Mouse (Mus musculus) lung, postnatal 0 days (tissue): ENCODE measurements around the gene Lasp1. TPM values are rescaled to one million over a fixed set of nuclear protein-coding genes. Genes with fewer than 3 reads are reported as not detected.

Source experiments
- ATAC-seq: fragments of 200-750 bp; cut with Nextera tagmentation; 2 replicates; pipeline ENCODE4 v1.8.0; 2017; ENCODE audit warnings: moderate library complexity
- DNase-seq: peaks from one replicate; pipeline ENCODE4 v3.0.0-alpha.2; 2016; ENCODE audit warnings: low spot score
- H3K27ac ChIP-seq: fragments of 300-500 bp; sonication (generic); 2 replicates; pipeline ENCODE4 v1.5.1; 2014; ENCODE audit warnings: antibody characterized with exemption, mild to moderate bottlenecking, low read length, mixed read lengths
- H3K27me3 ChIP-seq: fragments of 300-500 bp; sonication (generic); replicated peaks from 2 replicates; pipeline ENCODE4 v1.6.1; 2014; ENCODE audit warnings: low read length, mixed read lengths; ENCODE audit not compliant: insufficient read depth
- H3K36me3 ChIP-seq: fragments of 300-500 bp; sonication (generic); 2 replicates; pipeline ENCODE4 v1.6.1; 2014; ENCODE audit warnings: low read length, mixed read lengths; ENCODE audit not compliant: insufficient read depth
- H3K4me1 ChIP-seq: fragments of 300-500 bp; sonication (generic); 2 replicates; pipeline ENCODE4 v1.6.1; 2014; ENCODE audit warnings: antibody characterized with exemption, low read depth, low read length, mixed read lengths; ENCODE audit not compliant: insufficient read depth
- H3K4me2 ChIP-seq: fragments of 300-500 bp; sonication (generic); replicated peaks from 2 replicates; pipeline ENCODE4 v1.6.1; 2014; ENCODE audit warnings: low read depth, mild to moderate bottlenecking, low read length, moderate library complexity, mixed read lengths
- H3K4me3 ChIP-seq: fragments of 300-500 bp; sonication (generic); 2 replicates; pipeline ENCODE4 v1.5.1; 2014; ENCODE audit warnings: low read depth, low read length
- H3K9ac ChIP-seq: fragments of 300-500 bp; sonication (generic); replicated peaks from 2 replicates; pipeline ENCODE4 v1.6.1; 2014; ENCODE audit warnings: low read depth, mild to moderate bottlenecking
- H3K9me3 ChIP-seq: fragments of 300-500 bp; sonication (generic); 2 replicates; pipeline ENCODE4 v1.6.1; 2016; ENCODE audit warnings: low read length, mixed read lengths
- CTCF ChIP-seq: IDR thresholded peaks from 2 replicates; pipeline ENCODE4 v1.5.1; 2016; ENCODE audit warnings: antibody characterized with exemption, mild to moderate bottlenecking
- EP300 ChIP-seq: IDR thresholded peaks from 2 replicates; pipeline ENCODE4 v1.6.1; 2016; ENCODE audit warnings: antibody characterized with exemption, mild to moderate bottlenecking, control low read depth
- WGBS: fragments of 180-500 bp; shearing (Covaris S2); extraction: QIAGEN DNeasy Blood & Tissue Kit; methylation state at CpG from one replicate; pipeline ENCODE4 v1.1.7; 2014; 5-methylcytosine and 5-hydroxymethylcytosine counted together
- polyA plus RNA-seq: library from polyadenylated mRNA; unstranded; fragments of >200 nt; fragmentation: Nextera tagmentation; extraction: Ambion mirVana; gene quantifications from 2 replicates; pipeline ENCODE4 v1.2.1, GENCODE M21; 2015

Lasp1 gene
- polyA plus RNA-seq, 1 experiment from 2014 or later = 96.4 TPM

GRCm38 (mm10) chr11:97769704-97770103, 29.1 kb upstream of the Lasp1 start:
- Histone ChIP-seq H3K4me1 (peaks cover 7% of the 10 kb centered on the region; the same call in 1 of the 2 replicates), H3K27ac (no peak overlapping the region), H3K4me3 (no peak overlapping the region), H3K27me3 (no peaks in the 10 kb centered on the region), H3K9me3 (no peaks in the 10 kb centered on the region), H3K4me2 (no peak overlapping the region), H3K9ac (no peak overlapping the region), H3K36me3 (no peaks in the 10 kb centered on the region)
- TF ChIP-seq EP300 = no peak
- TF ChIP-seq CTCF = no peak
- 29% methylated on average over 2 of the region's 2 CpGs for WGBS
- no peak for DNase-seq
- no peak for ATAC-seq

GRCm38 (mm10) chr11:97771410-97771809, 27.4 kb upstream of the Lasp1 start:
- H3K27ac ChIP-seq = no peak overlapping the region
- no peaks in the 10 kb centered on the region for H3K27me3 ChIP-seq
- no peak overlapping the region for H3K4me3 ChIP-seq
- no peaks in the 10 kb centered on the region for H3K9me3 ChIP-seq
- ATAC-seq (no peak), DNase-seq (no peak)
- H3K4me2 ChIP-seq = no peak overlapping the region
- WGBS = 75% methylated on average over 14 of the region's 14 CpGs
- TF ChIP-seq CTCF (no peak), EP300 (no peak)
- H3K9ac ChIP-seq = no peak overlapping the region
- no peaks in the 10 kb centered on the region for H3K36me3 ChIP-seq
- H3K4me1 ChIP-seq = no peaks in the 10 kb centered on the region

- DNase-seq (no peak), ATAC-seq (no peak)
- TF ChIP-seq CTCF (no peak), EP300 (no peak)
- no peaks in the 10 kb centered on the region; the same call in 1 of the 2 replicates for H3K4me1 ChIP-seq
- no peaks in the 10 kb centered on the region for H3K27me3 ChIP-seq
- WGBS = 71% methylated on average over 13 of the region's 13 CpGs
- H3K27ac ChIP-seq = no peak overlapping the region
- no peak overlapping the region for H3K4me3 ChIP-seq
- peaks cover 16% of the 10 kb centered on the region; the same call in 1 of the 2 replicates for H3K36me3 ChIP-seq
- no peaks in the 10 kb centered on the region for H3K9me3 ChIP-seq
- H3K9ac ChIP-seq = no peak overlapping the region
- no peak overlapping the region for H3K4me2 ChIP-seq
Measured at GRCm38 (mm10) chr11:97775186-97775585, 23.6 kb upstream of the Lasp1 start.

GRCm38 (mm10) chr11:97775808-97776496, 22.8 kb upstream of the Lasp1 start, which contains the start of gene 1700001P01Rik:
Gene 1700001P01Rik, minus strand, starts transcription at chr11:97775918.
- Histone ChIP-seq H3K4me2 (no peak within 1 kb of the TSS), H3K9me3 (no peaks in the 10 kb centered on the region), H3K27me3 (no peaks in the 10 kb centered on the region), H3K9ac (no peak within 1 kb of the TSS), H3K36me3 (peaks cover 16% of the 10 kb centered on the region; the same call in 1 of the 2 replicates), H3K27ac (no peak within 1 kb of the TSS), H3K4me3 (no peak within 1 kb of the TSS), H3K4me1 (peaks cover 5% of the 10 kb centered on the region; the same call in 1 of the 2 replicates)
- no peak for TF ChIP-seq CTCF
- DNase-seq = no peak
- 50% methylated on average over 17 of the region's 17 CpGs for WGBS
- ATAC-seq = no peak

- Histone ChIP-seq H3K9ac (no peak overlapping the region), H3K36me3 (peaks cover 16% of the 10 kb centered on the region; the same call in 1 of the 2 replicates), H3K27me3 (no peaks in the 10 kb centered on the region), H3K4me3 (no peak overlapping the region), H3K4me1 (peaks cover 5% of the 10 kb centered on the region; the same call in 1 of the 2 replicates), H3K27ac (no peak overlapping the region), H3K9me3 (no peaks in the 10 kb centered on the region), H3K4me2 (no peak overlapping the region)
- WGBS = 59% methylated on average over 5 of the region's 5 CpGs
- peak; percentile 11; the same call in 1 of the 2 replicates for ATAC-seq
- TF ChIP-seq CTCF (no peak), EP300 (no peak)
- no peak for DNase-seq
Measured at GRCm38 (mm10) chr11:97776497-97777128, 22.2 kb upstream of the Lasp1 start.

- DNase-seq = peak; percentile 32
- peaks cover 16% of the 10 kb centered on the region; the same call in 1 of the 2 replicates for H3K36me3 ChIP-seq
- H3K27me3 ChIP-seq = no peaks in the 10 kb centered on the region
- H3K9me3 ChIP-seq = no peaks in the 10 kb centered on the region
- TF ChIP-seq CTCF (peak; percentile 58), EP300 (no peak)
- H3K9ac ChIP-seq = no peak overlapping the region
- no peak overlapping the region for H3K4me2 ChIP-seq
- WGBS = 35% methylated on average over 2 of the region's 2 CpGs
- peaks cover 5% of the 10 kb centered on the region; the same call in 1 of the 2 replicates for H3K4me1 ChIP-seq
- H3K27ac ChIP-seq = no peak overlapping the region
- ATAC-seq = peak; percentile 12; the same call in 1 of the 2 replicates
- no peak overlapping the region for H3K4me3 ChIP-seq
Measured at GRCm38 (mm10) chr11:97777129-97777529, 21.7 kb upstream of the Lasp1 start.
